Mouse (Mus musculus): ENCODE data around the gene Cdk14.
"Not testable (repeated sequence)": the region's sequence is repeated elsewhere in the genome, so short reads cannot be mapped to it uniquely, and the experiment has no call there.

Cdk14 gene

GRCm38 (mm10) chr5:5365285-5366076 lies 54.6 kb downstream of the Cdk14 start:
- no peak for DNase-seq

GRCm38 (mm10) chr5:5361684-5362083 lies 58.4 kb downstream of the Cdk14 start:
- no peak for DNase-seq

- no peak for DNase-seq
Measured at GRCm38 (mm10) chr5:5360338-5360737, 59.8 kb downstream of the Cdk14 start.

- DNase-seq = peak in 1 of 2 experiments; percentile 27
Measured at GRCm38 (mm10) chr5:5359915-5360314, 60.2 kb downstream of the Cdk14 start.

GRCm38 (mm10) chr5:5359370-5359769 lies 60.7 kb downstream of the Cdk14 start:
- peak in 1 of 2 experiments; percentile 31 for DNase-seq

- DNase-seq = no peak
Measured at GRCm38 (mm10) chr5:5358019-5358717, 61.9 kb downstream of the Cdk14 start.

GRCm38 (mm10) chr5:5354684-5355368 lies 65.3 kb downstream of the Cdk14 start:
- DNase-seq = no peak

- DNase-seq = no peak
Measured at GRCm38 (mm10) chr5:5353946-5354345, 66.2 kb downstream of the Cdk14 start.

- no peak for DNase-seq
Measured at GRCm38 (mm10) chr5:5344646-5345045, 75.5 kb downstream of the Cdk14 start.

GRCm38 (mm10) chr5:5343741-5344140 lies 76.4 kb downstream of the Cdk14 start:
- DNase-seq = no peak

GRCm38 (mm10) chr5:5343267-5343666 lies 76.8 kb downstream of the Cdk14 start:
- peak in 1 of 2 experiments; percentile 11 for DNase-seq

GRCm38 (mm10) chr5:5342410-5343137 lies 77.5 kb downstream of the Cdk14 start:
- DNase-seq = peak; percentile 84 to 89

- DNase-seq = no peak
Measured at GRCm38 (mm10) chr5:5341611-5342010, 78.5 kb downstream of the Cdk14 start.

GRCm38 (mm10) chr5:5333916-5334315 lies 86.2 kb downstream of the Cdk14 start:
- no peak for DNase-seq

GRCm38 (mm10) chr5:5330926-5331460 lies 89.1 kb downstream of the Cdk14 start:
- peak; percentile 14 to 37 for DNase-seq

GRCm38 (mm10) chr5:5329018-5329417 lies 91.1 kb downstream of the Cdk14 start:
- DNase-seq = not testable (repeated sequence)

GRCm38 (mm10) chr5:5326716-5327115 lies 93.4 kb downstream of the Cdk14 start:
- DNase-seq = peak; percentile 88

GRCm38 (mm10) chr5:5322699-5323098 lies 97.4 kb downstream of the Cdk14 start:
- DNase-seq = no peak

- no peak for DNase-seq
Measured at GRCm38 (mm10) chr5:5320506-5321181, 99.5 kb downstream of the Cdk14 start.

- no peak for DNase-seq
Measured at GRCm38 (mm10) chr5:5319824-5320505, 100.1 kb downstream of the Cdk14 start.

- peak; percentile 37 to 46 for DNase-seq
Measured at GRCm38 (mm10) chr5:5314270-5314669, 105.8 kb downstream of the Cdk14 start.

All from cerebellum, postnatal 14 days (tissue).